Mouse (Mus musculus) liver, adult 2 months (tissue): ENCODE data around the gene Tmprss15.

Experiments used
- CTCF ChIP-seq: fragments of 200-500 bp; IDR thresholded peaks from 2 replicates; pipeline ENCODE4 v1.5.1; 2011; ENCODE audit warnings: low read depth, low read length, control low read depth
- POLR2A ChIP-seq: fragments of 200-500 bp; IDR thresholded peaks from 2 replicates; pipeline ENCODE4 v1.6.1; 2011; ENCODE audit warnings: low read length, control low read depth; ENCODE audit not compliant: insufficient read depth; ENCODE audit errors: extremely low read depth

DNA sequence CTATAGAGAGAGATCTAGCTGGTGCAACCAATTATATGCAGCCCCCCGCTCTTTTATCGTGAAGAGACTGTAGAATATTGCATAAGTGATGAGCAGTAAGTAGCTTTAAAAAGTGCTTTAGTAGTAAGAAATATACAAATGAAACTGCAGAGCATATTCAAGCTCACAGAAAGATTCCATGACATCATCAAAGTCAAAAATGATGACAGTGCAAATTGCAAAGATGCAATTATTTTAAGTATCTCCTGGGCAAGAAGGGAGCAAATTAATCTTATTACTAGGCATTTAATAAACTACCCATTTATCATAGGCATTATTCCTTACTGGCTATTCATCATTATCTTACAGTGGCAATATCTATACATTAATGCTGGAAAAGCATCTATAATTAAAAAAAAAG, 156.6 kb downstream of the Tmprss15 start:
- TF ChIP-seq CTCF = no peak
- TF ChIP-seq POLR2A = no peak
